In genomic region chr13:34462808-34463511, GRCm38 (mm10) we compare ENCODE assay signal across 7 mouse cellular contexts.
A peak's percentile ranks its signal among the peaks of the same experiment; 100 is the strongest.
DNase-seq lines count a peak whose midpoint lies in the region; ATAC-seq and TF ChIP-seq lines count a peak whose summit lies in the region.

No protein-coding gene starts in this region.

- H3K9me3 ChIP-seq in lung, embryonic 15.5 days = no peaks in the 10 kb centered on the region
- H3K9me3 ChIP-seq in forebrain, postnatal 0 days (ENCODE audit: low read length) = no peaks in the 10 kb centered on the region
- H3K9me3 ChIP-seq in kidney, embryonic 15.5 days (replicated peaks) = no peaks in the 10 kb centered on the region
- H3K9me3 ChIP-seq in neural tube, embryonic 14.5 days (ENCODE audit: control insufficient read depth, low read length) = no peaks in the 10 kb centered on the region

- ATAC-seq in lung, embryonic 15.5 days (ENCODE audit: borderline replicate concordance, extremely low read depth, low FRiP score, low TSS enrichment) = peak; percentile 66; the same call in 1 of the 2 replicates
- ATAC-seq in forebrain, postnatal 0 days = peak; percentile 61
- peak; percentile 76 for ATAC-seq in kidney, embryonic 15.5 days (replicated peaks; ENCODE audit: low FRiP score)
- peak; percentile 71; the same call in 1 of the 2 replicates for ATAC-seq in neural tube, embryonic 14.5 days (ENCODE audit: low read depth)
- ATAC-seq in monocyte, adult 5-6 weeks (replicated peaks; ENCODE audit: insufficient number of reproducible peaks, low FRiP score, low TSS enrichment, poor library complexity, severe bottlenecking) = no peak

- TF ChIP-seq CTCF in forebrain, postnatal 0 days (IDR thresholded peaks at IDR 0.05; ENCODE audit: low read depth) = no peak

- no peaks in the 10 kb centered on the region for H3K27me3 ChIP-seq in lung, embryonic 15.5 days
- no peaks in the 10 kb centered on the region for H3K27me3 ChIP-seq in forebrain, postnatal 0 days (ENCODE audit: insufficient read depth, low read length)
- H3K27me3 ChIP-seq in kidney, embryonic 15.5 days = no peaks in the 10 kb centered on the region
- H3K27me3 ChIP-seq in neural tube, embryonic 14.5 days (ENCODE audit: control insufficient read depth, insufficient read depth, low read length) = no peaks in the 10 kb centered on the region

- no peaks in the 10 kb centered on the region for H3K36me3 ChIP-seq in lung, embryonic 15.5 days
- no peaks in the 10 kb centered on the region for H3K36me3 ChIP-seq in forebrain, postnatal 0 days (ENCODE audit: insufficient read depth)
- H3K36me3 ChIP-seq in kidney, embryonic 15.5 days = no peaks in the 10 kb centered on the region
- H3K36me3 ChIP-seq in neural tube, embryonic 14.5 days (ENCODE audit: control insufficient read depth, insufficient read depth, low read length) = no peaks in the 10 kb centered on the region

- H3K27ac ChIP-seq in lung, embryonic 15.5 days = no peak overlapping the region
- no peak overlapping the region for H3K27ac ChIP-seq in forebrain, postnatal 0 days (ENCODE audit: low read depth, low read length)
- no peak overlapping the region for H3K27ac ChIP-seq in kidney, embryonic 15.5 days
- no peak overlapping the region for H3K27ac ChIP-seq in neural tube, embryonic 14.5 days (ENCODE audit: low read depth, low read length)

- no peak overlapping the region for H3K9ac ChIP-seq in lung, embryonic 15.5 days
- H3K9ac ChIP-seq in forebrain, postnatal 0 days = no peak overlapping the region
- no peak overlapping the region for H3K9ac ChIP-seq in kidney, embryonic 15.5 days
- H3K9ac ChIP-seq in neural tube, embryonic 14.5 days (replicated peaks; ENCODE audit: low read depth, low read length) = no peak overlapping the region

- no peak overlapping the region for H3K4me3 ChIP-seq in lung, embryonic 15.5 days
- no peak overlapping the region for H3K4me3 ChIP-seq in forebrain, postnatal 0 days (ENCODE audit: low read depth, low read length)
- H3K4me3 ChIP-seq in kidney, embryonic 15.5 days (replicated peaks) = no peak overlapping the region
- H3K4me3 ChIP-seq in neural tube, embryonic 14.5 days (ENCODE audit: low read depth, low read length) = no peak overlapping the region

- DNase-seq in lung, postnatal 36 days = no peak
- no peak for DNase-seq in forebrain, postnatal 0 days
- no peak for DNase-seq in spleen, postnatal 36 days (ENCODE audit: low spot score in 2 of 2)

- H3K4me1 ChIP-seq in lung, embryonic 15.5 days = peaks cover 15% of the 10 kb centered on the region
- no peaks in the 10 kb centered on the region for H3K4me1 ChIP-seq in forebrain, postnatal 0 days (ENCODE audit: insufficient read depth)
- H3K4me1 ChIP-seq in kidney, embryonic 15.5 days = peaks cover 10% of the 10 kb centered on the region; the same call in 1 of the 2 replicates
- H3K4me1 ChIP-seq in neural tube, embryonic 14.5 days (ENCODE audit: control insufficient read depth, insufficient read depth, low read length) = 0 out of 2 replicates have a peak, but pooled peaks cover 5% of the 10 kb centered on the region

- no peak overlapping the region for H3K4me2 ChIP-seq in lung, embryonic 15.5 days
- no peak overlapping the region for H3K4me2 ChIP-seq in forebrain, postnatal 0 days (ENCODE audit: low read depth)
- H3K4me2 ChIP-seq in kidney, embryonic 15.5 days = no peak overlapping the region
- H3K4me2 ChIP-seq in neural tube, embryonic 14.5 days (ENCODE audit: low read depth, low read length) = no peak overlapping the region

- 12% methylated on average over 2 of the region's 2 CpGs for WGBS in lung, embryonic 15.5 days
- WGBS in forebrain, postnatal 0 days = 12% methylated on average over 2 of the region's 2 CpGs
- WGBS in kidney, embryonic 15.5 days = 58% methylated on average over 2 of the region's 2 CpGs
- WGBS in neural tube, embryonic 14.5 days = 53% methylated on average over 2 of the region's 2 CpGs
